Mouse (Mus musculus) kidney, adult 2 months (tissue): ENCODE data around the gene Sec16a. TPM values are rescaled to one million over a fixed set of nuclear protein-coding genes. Genes with fewer than 3 reads are reported as not detected.
A peak's percentile ranks its signal among the peaks of the same experiment; 100 is the strongest.
"Not testable (repeated sequence)": the region's sequence is repeated elsewhere in the genome, so short reads cannot be mapped to it uniquely, and the experiment has no call there.

Experiments used
- DNase-seq: peaks from one replicate; pipeline ENCODE4 v3.0.0; 2021
- H3K27ac ChIP-seq: fragments of 200-500 bp; 2 replicates; pipeline ENCODE4 v1.5.1; 2012; ENCODE audit warnings: low read depth, low read length, control low read depth, inconsistent platforms; ENCODE audit not compliant: insufficient read depth
- H3K27me3 ChIP-seq: fragments of 200-500 bp; replicated peaks from 2 replicates; pipeline ENCODE4 v1.6.1; 2012; ENCODE audit warnings: mild to moderate bottlenecking, moderate library complexity, low read length, inconsistent platforms; ENCODE audit not compliant: control insufficient read depth, insufficient read depth
- H3K36me3 ChIP-seq: fragments of 200-500 bp; 2 replicates; pipeline ENCODE4 v1.6.1; 2012; ENCODE audit warnings: mild to moderate bottlenecking, moderate library complexity, low read length, inconsistent platforms; ENCODE audit not compliant: control insufficient read depth, insufficient read depth
- H3K4me1 ChIP-seq: fragments of 200-500 bp; 2 replicates; pipeline ENCODE4 v1.6.1; 2011; ENCODE audit warnings: low read length; ENCODE audit not compliant: control insufficient read depth, insufficient read depth
- H3K4me3 ChIP-seq: fragments of 200-500 bp; 2 replicates; pipeline ENCODE4 v1.5.1; 2011; ENCODE audit warnings: mild to moderate bottlenecking, low read depth, low read length, control low read depth; ENCODE audit not compliant: insufficient read depth
- CTCF ChIP-seq: fragments of 200-500 bp; conservative IDR thresholded peaks from 2 replicates; pipeline ENCODE4 v1.5.1; 2011; ENCODE audit warnings: low read depth, mild to moderate bottlenecking, control low read depth, low read length, moderate library complexity, mixed read lengths; ENCODE audit not compliant: insufficient read depth, insufficient read length
- POLR2A ChIP-seq: fragments of 200-500 bp; IDR thresholded peaks from one replicate; pipeline ENCODE4 v1.6.1; 2011; ENCODE audit warnings: low read depth, low read length, control low read depth
- WGBS: fragments of 180-500 bp; shearing (Covaris S2); methylation state at CpG from one replicate; pipeline ENCODE4 v1.1.7; 2018; 5-methylcytosine and 5-hydroxymethylcytosine counted together
- polyA plus RNA-seq: library from polyadenylated mRNA; depleted of rRNA; stranded (reverse); fragments of >200 nt; gene quantifications from 2 replicates; pipeline ENCODE4 v1.2.3, GENCODE M21; 2012

Gene Sec16a
- polyA plus RNA-seq, 1 experiment: 71.1 TPM

DNA sequence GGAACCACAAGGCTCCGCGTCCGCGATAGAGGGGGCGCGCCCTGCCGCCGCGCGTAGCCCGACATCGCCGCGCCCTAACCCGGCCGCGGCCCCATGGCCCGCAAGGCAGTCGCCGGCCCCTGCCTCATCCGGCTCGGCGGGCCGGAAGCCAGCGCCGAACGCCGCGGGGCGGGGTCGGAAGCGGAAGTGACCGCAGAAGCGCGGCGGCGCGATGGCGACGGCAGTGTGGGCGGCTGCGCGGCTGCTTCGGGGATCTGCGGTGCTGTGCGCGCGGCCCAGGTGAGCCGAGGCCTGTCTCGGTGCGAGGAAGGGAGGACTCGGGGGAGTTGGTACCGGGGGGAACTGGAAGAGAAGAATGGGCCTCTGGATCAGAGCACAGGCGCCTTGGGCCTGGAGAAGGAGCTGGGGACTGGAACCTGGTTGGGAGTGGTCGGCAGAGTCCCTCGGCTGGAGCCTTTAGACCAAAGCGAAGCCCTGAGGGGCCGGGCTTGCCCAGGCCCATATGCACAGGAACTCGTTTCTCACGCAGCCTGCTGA is 55.8 kb downstream of the Sec16a start, which contains the start of the genes Entr1 and Pmpca:
Gene Entr1, minus strand, starts transcription at position 163 of the 537 bp plus-strand sequence.
Gene Pmpca, plus strand, starts transcription at position 186 of the 537 bp plus-strand sequence.
- no peaks in the 10 kb centered on the region for H3K27me3 ChIP-seq
- peak; percentile 88 for DNase-seq
- WGBS: 1% methylated on average over 58 of the region's 60 CpGs
- H3K27ac ChIP-seq: peak within 1 kb of the TSS; percentile 43
- TF ChIP-seq CTCF: no peak
- peak; percentile 20 for TF ChIP-seq POLR2A
- peaks cover 5% of the 10 kb centered on the region for H3K36me3 ChIP-seq
- peaks cover 9% of the 10 kb centered on the region; the same call in 1 of the 2 replicates for H3K4me1 ChIP-seq
- peak within 1 kb of the TSS; percentile 78 for H3K4me3 ChIP-seq

DNA sequence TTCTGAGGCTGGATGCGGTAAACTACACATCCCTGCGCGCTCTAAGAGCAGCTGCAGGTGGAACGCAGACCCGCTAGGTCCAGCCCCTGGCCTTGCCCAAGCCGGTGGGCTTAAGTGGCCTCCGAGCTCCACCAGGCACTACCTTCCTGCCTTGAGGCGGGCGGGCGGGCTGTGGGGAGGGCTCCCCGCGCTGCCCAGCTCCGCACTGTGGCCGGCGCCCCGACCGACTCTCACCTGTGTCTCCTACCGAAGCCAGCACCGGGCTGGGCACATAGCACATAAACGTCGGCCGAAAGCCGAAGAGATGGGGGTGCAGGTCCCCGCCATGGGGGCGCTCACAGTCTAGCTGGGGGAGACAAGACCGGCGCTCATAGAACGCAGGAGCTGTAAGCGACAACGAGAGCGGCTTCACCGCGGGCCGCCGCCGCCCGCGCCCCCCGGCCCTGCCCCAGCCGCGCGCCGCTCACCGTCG is 56.3 kb downstream of the Sec16a start:
- WGBS: under 1% methylated on average over 45 of the region's 45 CpGs
- TF ChIP-seq POLR2A: no peak
- peak overlapping the region; percentile 78 for H3K4me3 ChIP-seq
- peaks cover 9% of the 10 kb centered on the region; the same call in 1 of the 2 replicates for H3K4me1 ChIP-seq
- peaks cover 5% of the 10 kb centered on the region for H3K36me3 ChIP-seq
- no peaks in the 10 kb centered on the region for H3K27me3 ChIP-seq
- no peak for DNase-seq
- H3K27ac ChIP-seq: peak overlapping the region; percentile 43

DNA sequence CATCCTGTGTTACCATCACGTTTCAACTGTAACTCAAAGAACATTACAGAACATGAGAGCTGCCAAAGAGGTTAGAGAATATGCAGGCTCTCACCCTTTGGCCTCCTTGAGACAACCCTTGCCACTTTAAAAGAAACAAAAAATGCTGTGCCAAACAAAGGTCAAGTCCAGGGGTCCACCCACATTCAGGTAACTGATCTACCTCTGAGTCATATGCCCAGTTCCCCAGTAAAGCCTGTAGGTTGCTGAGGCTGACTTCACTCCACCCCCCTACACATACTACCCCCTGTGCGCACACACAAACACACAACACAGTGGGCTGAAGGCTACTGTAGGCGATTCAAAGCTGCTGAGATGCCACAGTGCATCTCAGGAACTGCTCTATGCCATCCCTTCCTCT is 57.3 kb downstream of the Sec16a start:
- WGBS: 52% methylated on average over 3 of the region's 3 CpGs
- H3K4me3 ChIP-seq: peak overlapping the region; percentile 17; the same call in 1 of the 2 replicates
- DNase-seq: peak; percentile 81
- H3K4me1 ChIP-seq: peaks cover 9% of the 10 kb centered on the region; the same call in 1 of the 2 replicates
- H3K36me3 ChIP-seq: peaks cover 5% of the 10 kb centered on the region
- TF ChIP-seq CTCF: no peak
- no peak for TF ChIP-seq POLR2A
- no peak overlapping the region for H3K27ac ChIP-seq
- no peaks in the 10 kb centered on the region for H3K27me3 ChIP-seq

GRCm38 (mm10) chr2:26380871-26381270 is 64.1 kb downstream of the Sec16a start:
- not testable (repeated sequence) for H3K27ac ChIP-seq, H3K36me3 ChIP-seq, DNase-seq, H3K4me1 ChIP-seq, H3K27me3 ChIP-seq
- peak overlapping the region; percentile 73 for H3K4me3 ChIP-seq
- WGBS: 29% methylated on average over 6 of the region's 6 CpGs

- 1% methylated on average over 38 of the region's 38 CpGs for WGBS
- Histone ChIP-seq H3K36me3 (peaks cover 4% of the 10 kb centered on the region), H3K27ac (no peak within 1 kb of the TSS), H3K4me1 (no peaks in the 10 kb centered on the region), H3K27me3 (no peaks in the 10 kb centered on the region), H3K4me3 (peak within 1 kb of the TSS; percentile 73)
- peak; percentile 12 for TF ChIP-seq POLR2A
- TF ChIP-seq CTCF: no peak
- peak; percentile 92 for DNase-seq
These were observed 64.8 kb downstream of the Sec16a start, which contains the start of gene Snapc4 for GRCm38 (mm10) chr2:26380131-26380771. Snapc4 (minus strand) TSS chr2:26380653.

DNA sequence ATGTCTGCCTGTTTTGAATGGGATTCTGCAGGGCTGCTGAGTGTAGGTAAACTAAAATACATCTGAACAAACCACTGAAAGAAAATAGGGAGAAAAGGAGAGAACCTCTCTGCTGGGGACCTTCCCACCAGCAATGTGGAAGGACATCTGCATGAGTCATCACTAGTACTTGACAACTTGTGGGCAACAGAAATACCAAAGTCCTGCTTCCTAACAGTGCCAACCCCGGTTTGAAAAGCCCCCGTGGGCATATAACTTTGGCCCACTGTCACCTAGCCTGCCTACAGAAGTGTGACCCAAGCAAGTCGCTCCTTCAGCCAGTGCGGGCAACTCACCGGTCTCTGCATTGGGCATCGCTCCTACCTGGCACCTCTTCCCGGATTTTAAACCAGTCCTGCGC is 72.6 kb downstream of the Sec16a start:
- WGBS: 96% methylated on average over 8 of the region's 8 CpGs
- Histone ChIP-seq H3K4me3 (no peak overlapping the region), H3K36me3 (0 out of 2 replicates have a peak, but pooled peaks cover 2% of the 10 kb centered on the region), H3K4me1 (no peaks in the 10 kb centered on the region), H3K27me3 (no peaks in the 10 kb centered on the region), H3K27ac (no peak overlapping the region)
- no peak for DNase-seq
- TF ChIP-seq CTCF: no peak
- no peak for TF ChIP-seq POLR2A

DNA sequence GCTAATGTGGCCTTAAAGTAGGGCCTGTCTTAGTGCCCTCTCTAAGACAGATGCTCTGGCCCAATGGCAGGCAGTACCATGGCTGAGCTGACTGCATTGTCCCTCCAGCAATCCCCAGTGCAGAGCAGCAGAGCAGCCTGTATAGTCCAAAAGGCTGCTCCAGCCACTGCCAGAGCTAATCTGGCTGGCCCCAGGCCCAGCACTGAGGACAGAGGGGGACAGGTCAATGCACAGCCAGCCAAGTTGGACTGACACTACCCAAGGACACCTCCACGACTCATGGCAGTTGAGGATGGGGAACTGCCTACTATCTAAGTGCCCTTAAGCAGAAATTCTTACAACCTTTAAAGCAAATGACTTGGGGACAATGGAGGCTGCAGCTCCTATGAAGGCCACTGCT is 76.4 kb downstream of the Sec16a start:
- Histone ChIP-seq H3K4me3 (no peak overlapping the region), H3K4me1 (no peaks in the 10 kb centered on the region), H3K27me3 (no peaks in the 10 kb centered on the region), H3K27ac (no peak overlapping the region), H3K36me3 (no peaks in the 10 kb centered on the region)
- WGBS: 86% methylated on average over 1 of the region's 1 CpGs
- DNase-seq: no peak
- TF ChIP-seq CTCF: no peak
- no peak for TF ChIP-seq POLR2A
